Mouse (Mus musculus) stomach, embryonic 14.5 days (tissue): ENCODE results near the gene Il9. TPM values are rescaled to one million over a fixed set of nuclear protein-coding genes. Genes with fewer than 3 reads are reported as not detected.

Source experiments
- ATAC-seq: fragments of 200-750 bp; cut with Nextera tagmentation; 2 replicates; pipeline ENCODE4 v1.8.0; 2017; ENCODE audit warnings: low read depth, moderate TSS enrichment; ENCODE audit not compliant: insufficient number of reproducible peaks, insufficient read depth, low FRiP score
- H3K27ac ChIP-seq: fragments of 300-500 bp; sonication (generic); 2 replicates; pipeline ENCODE4 v1.5.1; 2014; ENCODE audit warnings: mild to moderate bottlenecking, low read length, moderate library complexity, mixed read lengths
- H3K27me3 ChIP-seq: fragments of 300-500 bp; sonication (generic); 2 replicates; pipeline ENCODE4 v1.6.1; 2014; ENCODE audit warnings: low read length, control low read depth, mixed read lengths; ENCODE audit not compliant: control insufficient read depth, insufficient read depth
- H3K36me3 ChIP-seq: fragments of 300-500 bp; sonication (generic); 2 replicates; pipeline ENCODE4 v1.6.1; 2014; ENCODE audit warnings: mild to moderate bottlenecking, control low read depth, low read length, moderate library complexity, mixed read lengths; ENCODE audit not compliant: control insufficient read depth, insufficient read depth
- H3K4me1 ChIP-seq: fragments of 300-500 bp; sonication (generic); 2 replicates; pipeline ENCODE4 v1.6.1; 2014; ENCODE audit warnings: low read length, control low read depth, mixed read lengths; ENCODE audit not compliant: control insufficient read depth, insufficient read depth
- H3K4me2 ChIP-seq: fragments of 300-500 bp; sonication (generic); replicated peaks from 2 replicates; pipeline ENCODE4 v1.6.1; 2014; ENCODE audit warnings: low read depth, low read length, control low read depth
- H3K4me3 ChIP-seq: fragments of 300-500 bp; sonication (generic); 2 replicates; pipeline ENCODE4 v1.5.1; 2014; ENCODE audit warnings: low read depth, low read length, control low read depth
- H3K9ac ChIP-seq: fragments of 300-500 bp; sonication (generic); replicated peaks from 2 replicates; pipeline ENCODE4 v1.6.1; 2014; ENCODE audit warnings: low read depth, mild to moderate bottlenecking, control low read depth, low read length, moderate library complexity, mixed read lengths
- H3K9me3 ChIP-seq: fragments of 300-500 bp; sonication (generic); 2 replicates; pipeline ENCODE4 v1.6.1; 2016; ENCODE audit warnings: low read depth, low read length, control low read depth; ENCODE audit not compliant: control insufficient read depth
- WGBS: fragments of 180-500 bp; shearing (Covaris S2); extraction: QIAGEN DNeasy Blood & Tissue Kit; methylation state at CpG from one replicate; pipeline ENCODE4 v1.1.7; 2014; 5-methylcytosine and 5-hydroxymethylcytosine counted together
- polyA plus RNA-seq: library from polyadenylated mRNA; unstranded; fragments of >200 nt; fragmentation: Nextera tagmentation; extraction: Ambion mirVana; gene quantifications from 2 replicates; pipeline ENCODE4 v1.2.1, GENCODE M21; 2014

Il9 gene
- polyA plus RNA-seq, 1 experiment from 2014 or later = not detected

DNA sequence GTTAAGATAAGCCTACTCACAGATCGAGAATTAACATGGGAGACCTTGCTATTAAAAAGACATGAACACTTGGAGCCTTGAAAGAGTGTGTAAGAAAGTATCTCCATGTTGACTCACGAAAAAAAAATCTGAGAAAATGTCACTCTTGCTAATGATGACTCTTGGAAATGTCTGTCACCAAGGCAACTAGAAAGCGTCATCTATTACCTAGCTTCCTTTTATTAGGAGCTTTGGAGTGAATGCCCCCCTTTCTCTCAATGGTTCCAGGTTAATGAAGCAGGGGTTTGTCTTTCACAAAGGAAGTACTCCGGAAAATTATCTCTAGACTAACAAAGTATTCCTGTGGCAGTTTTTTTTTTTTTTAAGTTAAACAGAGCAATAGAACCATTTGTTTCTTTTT, 34.3 kb upstream of the Il9 start:
- Histone ChIP-seq H3K36me3 (no peaks in the 10 kb centered on the region), H3K9me3 (no peaks in the 10 kb centered on the region), H3K9ac (no peak overlapping the region), H3K4me3 (no peak overlapping the region), H3K4me2 (no peak overlapping the region), H3K27ac (no peak overlapping the region), H3K4me1 (no peaks in the 10 kb centered on the region), H3K27me3 (no peaks in the 10 kb centered on the region)
- no peak for ATAC-seq
- 62% methylated on average over 4 of the region's 4 CpGs for WGBS

DNA sequence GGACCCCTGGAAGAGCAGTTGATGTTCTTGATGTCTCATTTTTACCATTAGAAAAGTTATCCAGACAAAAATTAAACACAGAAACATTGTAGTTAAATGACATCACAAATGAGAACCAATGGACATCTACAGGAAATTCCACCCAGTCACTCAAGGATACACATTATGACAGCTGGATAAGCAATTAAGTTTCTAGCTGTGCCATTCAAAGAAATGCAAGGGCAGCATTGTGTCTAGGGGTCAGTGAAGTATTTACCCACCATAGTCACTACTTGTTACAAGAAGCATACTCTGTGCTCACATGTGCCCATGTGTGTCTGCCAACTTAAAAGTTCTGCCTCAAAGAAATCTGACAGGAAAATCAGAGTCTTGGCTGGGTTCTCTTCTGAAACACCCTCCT, 31.5 kb upstream of the Il9 start:
- Histone ChIP-seq H3K9ac (no peak overlapping the region), H3K27me3 (no peaks in the 10 kb centered on the region), H3K4me2 (no peak overlapping the region), H3K9me3 (no peaks in the 10 kb centered on the region), H3K4me1 (no peaks in the 10 kb centered on the region), H3K36me3 (no peaks in the 10 kb centered on the region), H3K4me3 (no peak overlapping the region), H3K27ac (no peak overlapping the region)
- no peak for ATAC-seq

DNA sequence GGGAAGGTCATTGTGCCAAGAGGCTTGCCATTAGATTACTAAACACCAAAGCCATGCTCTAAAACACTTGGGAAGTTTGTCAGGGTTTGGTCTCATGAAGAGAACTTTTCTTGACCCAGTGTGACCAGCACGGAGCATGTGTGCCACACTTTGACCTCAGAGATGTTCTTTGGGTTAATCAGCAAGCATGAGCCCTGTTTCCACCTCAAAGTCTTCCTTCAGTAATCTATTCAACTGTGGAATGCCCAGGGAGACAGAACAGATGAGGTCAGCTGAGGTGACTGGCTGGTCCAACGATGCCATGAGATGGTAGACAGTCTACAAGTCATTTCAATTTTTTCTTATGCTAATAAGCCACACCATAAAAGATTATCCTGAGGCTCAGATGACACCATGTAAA, 27.8 kb upstream of the Il9 start:
- Histone ChIP-seq H3K36me3 (no peaks in the 10 kb centered on the region), H3K9me3 (no peaks in the 10 kb centered on the region), H3K27ac (no peak overlapping the region), H3K4me3 (no peak overlapping the region), H3K4me2 (no peak overlapping the region), H3K9ac (no peak overlapping the region), H3K27me3 (no peaks in the 10 kb centered on the region), H3K4me1 (no peaks in the 10 kb centered on the region)
- no peak for ATAC-seq
- 79% methylated on average over 2 of the region's 2 CpGs for WGBS

DNA sequence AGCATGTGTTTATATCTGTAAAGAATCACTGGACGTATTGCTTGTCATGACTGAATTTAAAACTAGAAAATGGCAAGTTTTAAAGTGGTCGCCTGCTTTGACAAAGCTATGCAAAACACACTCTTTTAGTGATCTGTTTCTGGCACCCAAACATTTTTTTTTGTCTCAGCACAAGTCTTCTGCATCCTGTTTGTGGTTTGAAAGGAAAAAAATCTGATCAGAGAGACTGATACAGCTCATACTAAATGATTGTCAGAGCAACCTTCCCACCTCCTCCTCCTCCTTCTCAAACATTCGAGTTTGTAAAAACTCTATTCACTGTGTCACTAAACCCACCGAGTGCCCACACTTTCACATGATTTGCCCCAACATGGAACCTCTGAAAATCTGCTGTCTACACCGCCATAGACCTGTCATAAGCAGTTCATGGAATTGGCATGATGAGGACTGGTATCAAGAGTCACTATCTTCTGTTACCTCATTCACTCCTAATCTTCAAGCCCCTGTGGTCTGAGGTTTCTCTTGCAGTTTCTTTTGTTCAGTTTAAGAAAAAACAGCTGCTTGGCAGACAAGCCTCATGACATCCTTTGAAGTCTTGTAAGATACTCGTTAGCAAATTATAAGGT, 24.9 kb upstream of the Il9 start:
- Histone ChIP-seq H3K4me1 (no peaks in the 10 kb centered on the region), H3K9me3 (no peaks in the 10 kb centered on the region), H3K27me3 (no peaks in the 10 kb centered on the region), H3K4me2 (no peak overlapping the region), H3K27ac (no peak overlapping the region), H3K9ac (no peak overlapping the region), H3K4me3 (no peak overlapping the region), H3K36me3 (no peaks in the 10 kb centered on the region)
- 72% methylated on average over 6 of the region's 6 CpGs for WGBS
- no peak for ATAC-seq

DNA sequence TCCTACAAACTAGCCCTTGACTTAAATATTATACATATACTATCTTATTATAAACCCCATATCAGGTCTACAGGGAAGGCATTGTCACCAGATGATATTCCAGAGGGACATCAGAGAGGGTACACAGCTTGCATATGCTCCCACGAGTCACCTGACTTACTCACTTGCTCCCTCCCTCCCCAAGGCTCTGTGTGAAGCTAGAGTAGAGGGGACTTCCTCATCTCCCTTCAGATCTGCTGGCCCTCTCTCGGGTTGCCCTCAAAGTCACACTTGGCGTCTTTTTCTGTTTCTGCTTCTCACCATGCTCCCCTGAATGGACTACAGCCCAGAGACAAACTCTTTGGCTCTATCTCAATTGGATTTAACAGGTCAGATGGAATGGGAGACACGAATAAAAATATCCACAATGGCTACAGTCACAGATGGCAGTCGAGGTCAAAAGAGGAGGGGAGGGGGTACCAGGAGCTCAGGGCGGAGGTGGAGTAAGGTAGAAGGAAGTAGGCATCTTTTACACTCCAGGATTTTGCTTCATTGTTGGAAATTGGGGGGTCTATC, 19.9 kb upstream of the Il9 start:
- Histone ChIP-seq H3K36me3 (no peaks in the 10 kb centered on the region), H3K27ac (no peak overlapping the region), H3K4me3 (no peak overlapping the region), H3K27me3 (no peaks in the 10 kb centered on the region), H3K4me1 (no peaks in the 10 kb centered on the region), H3K4me2 (no peak overlapping the region), H3K9ac (no peak overlapping the region), H3K9me3 (no peaks in the 10 kb centered on the region)
- WGBS = 67% methylated on average over 6 of the region's 6 CpGs
- ATAC-seq = no peak

DNA sequence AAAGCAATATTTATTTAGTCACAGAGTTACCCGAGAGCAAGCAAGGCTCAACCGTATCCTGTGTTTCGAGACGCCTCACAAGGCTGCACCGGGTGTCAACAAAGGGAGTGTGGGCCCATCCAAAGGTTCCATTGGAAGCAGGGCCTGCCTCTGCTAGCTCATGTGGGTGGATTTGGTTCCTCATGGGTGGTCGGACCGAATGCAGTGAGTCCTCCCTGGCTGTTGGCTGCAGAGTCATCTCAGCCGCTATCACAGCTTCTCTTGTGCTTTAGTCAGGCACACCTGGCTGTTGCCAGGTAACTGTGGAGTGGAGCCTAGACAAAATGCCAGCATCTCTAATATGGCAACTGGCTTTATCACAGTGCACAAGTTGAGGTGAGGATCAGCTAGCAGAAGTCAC, 18.6 kb upstream of the Il9 start:
- Histone ChIP-seq H3K4me2 (no peak overlapping the region), H3K4me3 (no peak overlapping the region), H3K27ac (no peak overlapping the region), H3K36me3 (no peaks in the 10 kb centered on the region), H3K27me3 (no peaks in the 10 kb centered on the region), H3K9ac (no peak overlapping the region), H3K9me3 (no peaks in the 10 kb centered on the region), H3K4me1 (no peaks in the 10 kb centered on the region)
- 73% methylated on average over 8 of the region's 8 CpGs for WGBS
- ATAC-seq = no peak

DNA sequence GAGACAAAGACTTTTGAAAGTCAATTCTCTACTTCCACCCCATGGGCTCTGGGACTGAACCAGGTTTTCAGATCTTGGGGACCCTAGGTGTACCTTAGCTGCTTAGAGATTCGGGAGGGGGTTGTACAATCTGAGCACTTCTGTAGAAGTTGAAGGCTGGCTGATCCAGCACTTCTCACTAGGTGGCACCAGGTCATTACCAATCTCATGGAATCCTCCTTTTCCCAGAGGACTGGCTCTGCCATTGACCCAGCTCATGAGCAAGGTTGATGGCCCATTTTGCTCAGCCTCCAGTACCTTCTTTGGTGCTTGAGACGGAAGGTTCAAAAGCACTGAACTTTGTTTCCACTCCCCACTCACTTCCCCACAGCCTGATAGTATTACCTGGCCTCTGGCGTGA, 18.1 kb upstream of the Il9 start:
- Histone ChIP-seq H3K9me3 (no peaks in the 10 kb centered on the region), H3K4me2 (no peak overlapping the region), H3K27ac (no peak overlapping the region), H3K9ac (no peak overlapping the region), H3K27me3 (no peaks in the 10 kb centered on the region), H3K4me1 (no peaks in the 10 kb centered on the region), H3K4me3 (no peak overlapping the region), H3K36me3 (no peaks in the 10 kb centered on the region)
- ATAC-seq = no peak
- 66% methylated on average over 3 of the region's 3 CpGs for WGBS

DNA sequence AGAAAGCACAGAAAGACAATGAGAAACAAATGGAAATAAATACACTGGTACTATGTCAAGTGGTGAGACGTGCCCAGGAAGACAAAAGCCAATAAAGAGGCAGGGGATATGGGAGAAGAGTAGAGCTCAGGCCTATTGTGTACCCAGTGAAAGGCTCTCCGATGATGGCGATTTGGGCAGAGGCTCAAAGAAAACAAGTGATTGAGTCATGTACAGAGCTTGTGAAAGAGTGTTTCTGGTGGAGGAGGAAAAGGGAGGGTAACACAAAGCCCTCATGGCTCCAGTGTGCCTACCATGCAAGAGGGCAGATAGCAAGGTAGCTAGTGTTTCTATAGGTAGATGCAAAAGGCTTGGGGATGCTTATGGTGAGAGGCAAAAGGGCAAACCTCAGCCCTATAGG, 12.4 kb upstream of the Il9 start:
- ATAC-seq = no peak
- no peaks in the 10 kb centered on the region for H3K4me1 ChIP-seq
- H3K9ac ChIP-seq = no peak overlapping the region
- no peaks in the 10 kb centered on the region for H3K27me3 ChIP-seq
- no peaks in the 10 kb centered on the region for H3K9me3 ChIP-seq
- H3K27ac ChIP-seq = no peak overlapping the region
- H3K36me3 ChIP-seq = no peaks in the 10 kb centered on the region
- H3K4me2 ChIP-seq = no peak overlapping the region
- 72% methylated on average over 3 of the region's 3 CpGs for WGBS
- no peak overlapping the region for H3K4me3 ChIP-seq

DNA sequence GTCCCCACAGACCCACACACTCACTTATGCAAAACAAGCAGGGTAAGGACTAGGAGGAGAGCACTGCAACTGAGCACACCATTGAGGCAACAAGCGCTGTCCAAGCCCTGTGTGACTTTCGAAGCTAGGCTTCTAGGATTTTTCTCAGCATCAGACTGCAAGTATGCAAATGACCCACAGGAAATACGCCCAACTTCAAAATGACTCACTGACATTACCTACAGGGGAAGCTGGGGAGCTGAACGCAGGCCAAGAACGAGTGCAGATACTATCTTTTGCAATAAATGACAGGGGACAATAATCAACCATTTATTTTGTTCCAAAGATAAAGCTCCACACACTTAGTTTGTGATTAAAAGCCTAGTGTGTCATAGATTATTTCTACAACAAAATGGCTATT, 6.0 kb upstream of the Il9 start:
- H3K4me3 ChIP-seq = no peak overlapping the region
- H3K27ac ChIP-seq = no peak overlapping the region
- H3K36me3 ChIP-seq = no peaks in the 10 kb centered on the region
- no peak overlapping the region for H3K4me2 ChIP-seq
- no peak overlapping the region for H3K9ac ChIP-seq
- no peaks in the 10 kb centered on the region for H3K9me3 ChIP-seq
- H3K4me1 ChIP-seq = no peaks in the 10 kb centered on the region
- ATAC-seq = no peak
- WGBS = 58% methylated on average over 5 of the region's 5 CpGs
- no peaks in the 10 kb centered on the region for H3K27me3 ChIP-seq
